Mouse (Mus musculus) activated CD4-positive, CD25-positive, alpha-beta regulatory T cell (primary cell): ENCODE data around the gene Traf1. TPM values are rescaled to one million over a fixed set of nuclear protein-coding genes. Genes with fewer than 3 reads are reported as not detected.

ENCODE experiments used
- polyA plus RNA-seq, 2 experiments: library from polyadenylated mRNA; unstranded; fragments of 100-300 nt; shearing (Covaris generic); gene quantifications; one replicate each; pipeline ENCODE4 v1.2.1; 2017

The Traf1 gene
- 100 to 1,000 TPM; 157 to 372 TPM for polyA plus RNA-seq

DNA sequence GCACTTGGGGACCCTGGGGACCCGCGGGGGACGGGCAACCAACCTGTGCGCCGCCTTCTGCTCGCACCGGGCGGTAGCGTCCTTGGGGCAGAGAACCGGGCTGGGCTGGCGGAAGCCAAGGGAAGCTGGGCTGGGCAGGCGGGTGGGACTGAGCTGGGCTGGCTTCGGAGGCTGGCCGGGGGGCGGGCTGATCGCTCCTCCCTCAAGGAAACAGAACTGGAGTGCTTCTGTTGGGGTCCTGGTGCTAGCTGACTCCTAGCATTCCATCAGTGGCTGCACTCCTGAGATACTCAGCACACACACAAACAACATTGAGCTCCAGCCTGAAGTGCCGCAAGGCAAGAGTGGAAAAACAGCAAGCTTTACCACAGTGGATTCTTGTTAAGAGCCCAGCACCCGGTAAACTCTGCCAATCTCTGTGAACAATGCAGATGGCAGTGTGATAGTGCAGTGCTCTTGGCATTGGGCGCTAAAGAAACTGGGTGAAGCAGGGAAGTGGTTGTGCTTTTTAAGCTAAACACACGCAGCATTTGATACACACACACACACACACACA, at the start of gene Traf1:
TSS of gene Traf1 (minus strand) at position 292 of the 556 bp plus-strand sequence.

DNA sequence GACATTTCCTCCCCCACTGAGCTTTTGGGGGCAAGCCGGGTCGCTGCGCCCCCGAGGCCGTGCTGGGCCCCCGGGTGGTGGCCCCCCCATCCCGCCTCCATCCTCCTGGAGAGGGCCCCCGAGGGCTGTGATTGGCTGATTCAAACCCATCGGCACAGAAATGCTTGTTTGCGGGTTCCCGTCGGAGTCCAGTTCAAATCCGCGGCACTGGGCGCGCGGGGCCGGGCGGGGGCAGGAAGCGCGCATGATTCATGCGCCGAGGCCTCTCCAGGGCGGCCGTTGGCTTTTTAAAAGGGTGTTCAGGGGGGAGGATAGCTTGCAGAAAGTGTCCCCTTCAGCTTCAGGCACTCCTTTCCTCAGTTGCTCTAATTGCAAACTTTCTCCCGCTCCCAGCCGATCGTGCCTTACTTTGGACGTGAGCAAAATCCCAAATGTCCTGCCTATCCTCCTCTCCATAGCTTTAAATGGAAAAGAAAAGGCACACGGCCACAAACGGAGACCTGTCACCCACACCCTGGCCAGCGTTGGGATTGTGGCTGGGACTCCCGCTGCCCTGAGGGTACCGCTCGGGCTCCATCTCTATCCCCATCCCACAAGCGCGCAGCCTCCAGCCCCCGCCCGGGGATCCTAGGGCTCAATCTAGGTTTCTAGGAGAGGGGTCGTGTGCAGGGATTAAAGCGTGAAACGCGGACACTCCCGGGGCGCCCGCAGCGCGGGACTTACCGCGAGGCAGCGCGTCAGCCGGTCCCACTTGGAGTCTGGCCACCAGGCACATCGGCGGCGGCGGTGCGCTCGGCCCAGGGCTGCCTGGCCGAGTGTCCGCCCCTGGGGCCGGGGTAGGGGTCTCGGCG, 48.1 kb downstream of the Traf1 start, which contains the start of gene Phf19:
TSS of gene Phf19 (minus strand) at position 809 of the 851 bp plus-strand sequence.

Other genes with a start within 250 kb of the Traf1 start
- 10 to 100 TPM; 77.7 to 81.6 TPM for gene Gapvd1, start 206.5 kb downstream of the Traf1 start, polyA plus RNA-seq
- gene Hspa5, start 189.8 kb downstream of the Traf1 start, polyA plus RNA-seq: 100 to 1,000 TPM; 420 to 484 TPM
- gene Rabepk, start 161.9 kb downstream of the Traf1 start, polyA plus RNA-seq: 10 to 100 TPM; 35.0 to 40.3 TPM
- 100 to 1,000 TPM; 146 to 147 TPM for gene Fbxw2, start 135.5 kb downstream of the Traf1 start, polyA plus RNA-seq
- gene Gm34653, start 128.8 kb downstream of the Traf1 start, polyA plus RNA-seq: under 1 TPM in 1 of 2 experiments, not detected in 1; 0.14 TPM
- gene Cutal, start 87.4 kb downstream of the Traf1 start, polyA plus RNA-seq: under 1 TPM in 1 of 2 experiments, not detected in 1; 0.36 TPM
- 10 to 100 TPM; 78.3 to 90.2 TPM for gene Psmd5, start 86.8 kb downstream of the Traf1 start, polyA plus RNA-seq
- 1 to 10 TPM; 1.5 to 2.2 TPM for gene Phf19, start 47.7 kb downstream of the Traf1 start, polyA plus RNA-seq
- under 1 TPM; 0.12 to 0.58 TPM for gene Hc, start 99.7 kb upstream of the Traf1 start, polyA plus RNA-seq
- 1 to 10 TPM; 1.5 to 2.9 TPM for gene AI182371, start 139.8 kb upstream of the Traf1 start, polyA plus RNA-seq
- gene Cntrl, start 147.7 kb upstream of the Traf1 start, polyA plus RNA-seq: 10 to 100 TPM; 93.9 to 97.0 TPM
- 100 to 1,000 TPM; 165 to 198 TPM for gene Rab14, start 239.3 kb upstream of the Traf1 start, polyA plus RNA-seq